Mouse (Mus musculus): ENCODE data around the gene Htr1f.

- TF ChIP-seq CTCF (IDR thresholded peaks at IDR 0.05; ENCODE audit: low read depth, low read length) = no peak
- TF ChIP-seq POLR2A (IDR thresholded peaks at IDR 0.05; ENCODE audit: extremely low read depth, insufficient read depth, low read length) = no peak
Observed at GRCm38 (mm10) chr16:64961690-64962089, 144.0 kb downstream of the Htr1f start.
